Mouse (Mus musculus): ENCODE measurements at regions not wholly inside any gene's neighbourhood (a gene's known extent, or its start where the extent isn't known, plus 50 kb on each side); places are given as distances from the start of the nearest gene placed in this dataset.

- DNase-seq (ENCODE audit: low read depth, low spot score) = no peak
Observed at GRCm38 (mm10) chr1:51697265-51698192, 218.3 kb downstream of the Myo1b start.

GRCm38 (mm10) chr1:51696471-51696870 lies 218.2 kb upstream of the Nabp1 start:
- no peak for DNase-seq (ENCODE audit: low read depth, low spot score)

- no peak for DNase-seq (ENCODE audit: low read depth, low spot score)
Observed at GRCm38 (mm10) chr1:51690878-51691277, 212.7 kb upstream of the Nabp1 start.

DNA sequence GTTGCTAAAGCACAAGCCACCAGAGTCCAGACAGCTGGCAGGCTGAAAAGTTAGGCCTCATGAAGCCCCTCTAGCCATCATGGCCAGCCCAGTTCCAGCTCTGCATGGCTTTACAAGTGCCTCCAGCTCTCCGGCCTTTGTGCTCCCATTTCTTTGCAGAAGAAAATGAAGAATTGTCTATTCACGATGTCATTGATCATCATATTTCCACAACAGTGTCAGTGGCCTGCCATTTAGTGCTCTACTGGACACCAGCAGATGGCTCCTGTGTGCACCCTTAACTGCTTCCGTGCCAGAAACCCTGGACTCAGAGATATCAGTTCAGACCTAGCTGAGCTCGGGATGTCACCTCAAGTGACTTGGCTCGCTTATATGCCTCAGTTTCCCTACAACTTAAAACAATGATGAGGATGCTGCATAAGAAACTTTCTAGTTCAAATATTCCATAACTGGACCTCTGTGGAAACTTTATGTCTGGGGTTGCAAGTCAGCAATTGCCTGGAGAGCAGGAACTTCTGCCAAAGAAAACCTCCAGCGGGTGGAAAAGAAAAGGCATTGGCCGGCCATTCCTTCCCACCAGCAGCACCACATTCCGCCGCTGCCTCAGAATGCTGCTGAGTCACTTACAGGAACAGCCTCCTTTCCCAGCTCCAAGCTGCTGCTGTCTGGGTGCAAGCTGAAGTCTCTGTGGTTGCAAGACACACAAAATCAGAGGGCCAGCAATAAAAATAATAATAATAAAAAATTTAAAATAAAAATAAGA lies 211.4 kb upstream of the Nabp1 start:
- no peak for DNase-seq (ENCODE audit: low read depth, low spot score)

GRCm38 (mm10) chr1:51688946-51689345 lies 210.7 kb upstream of the Nabp1 start:
- no peak for DNase-seq (ENCODE audit: low read depth, low spot score)

GRCm38 (mm10) chr1:51688224-51688545 lies 210.0 kb upstream of the Nabp1 start:
- no peak for DNase-seq (ENCODE audit: low read depth, low spot score)

- DNase-seq (ENCODE audit: low read depth, low spot score) = no peak
Observed at GRCm38 (mm10) chr1:51687484-51688223, 209.4 kb upstream of the Nabp1 start.

- DNase-seq (ENCODE audit: low read depth, low spot score) = no peak
Observed at GRCm38 (mm10) chr1:51686759-51687158, 208.5 kb upstream of the Nabp1 start.

DNA sequence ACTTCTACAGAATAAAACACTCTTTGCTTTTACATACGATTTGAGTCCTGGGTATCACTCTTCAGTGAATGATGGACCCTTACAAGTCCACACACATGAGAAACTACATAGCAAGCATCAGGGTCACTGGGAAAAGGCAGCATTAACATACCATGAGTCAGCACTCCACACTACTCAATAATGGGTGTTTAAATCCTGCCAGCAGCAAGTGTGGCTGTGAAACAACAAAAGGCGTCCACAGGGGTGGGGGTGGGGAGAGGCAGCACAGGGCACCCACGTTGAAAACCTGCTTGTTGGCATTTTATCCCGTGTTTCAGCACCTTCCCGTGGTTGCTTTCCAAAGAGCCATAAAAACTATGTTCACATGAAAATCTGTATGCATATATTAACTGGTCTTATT lies 204.0 kb upstream of the Nabp1 start:
- DNase-seq (ENCODE audit: low read depth, low spot score) = no peak

GRCm38 (mm10) chr1:51681872-51682271 lies 203.6 kb upstream of the Nabp1 start:
- DNase-seq (ENCODE audit: low read depth, low spot score) = no peak

GRCm38 (mm10) chr1:51680725-51681124 lies 202.5 kb upstream of the Nabp1 start:
- no peak for DNase-seq (ENCODE audit: low read depth, low spot score)

GRCm38 (mm10) chr1:51678290-51678928 lies 200.2 kb upstream of the Nabp1 start:
- DNase-seq (ENCODE audit: low read depth, low spot score) = no peak

DNA sequence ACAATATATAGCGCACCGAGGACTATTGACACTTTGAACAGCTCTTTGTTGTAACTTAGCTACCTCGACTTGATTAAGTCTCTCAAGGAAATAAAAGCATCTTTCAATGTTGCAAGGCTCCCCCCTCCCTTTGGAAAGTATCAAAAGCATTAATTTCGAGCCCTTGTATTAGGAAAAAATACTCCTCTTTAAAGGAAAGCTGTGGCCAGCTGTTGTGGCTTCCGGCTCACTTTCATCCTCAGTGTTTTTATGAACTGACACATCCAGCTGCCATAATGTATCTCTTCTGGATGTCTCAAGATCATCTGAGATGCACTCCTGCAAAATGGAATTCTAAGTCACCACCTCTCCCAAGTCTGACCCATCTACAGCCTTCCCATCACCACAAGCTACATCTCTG lies 199.6 kb upstream of the Nabp1 start:
- DNase-seq (ENCODE audit: low read depth, low spot score) = no peak

GRCm38 (mm10) chr1:51671691-51672090 lies 193.5 kb upstream of the Nabp1 start:
- no peak for DNase-seq (ENCODE audit: low read depth, low spot score)

DNA sequence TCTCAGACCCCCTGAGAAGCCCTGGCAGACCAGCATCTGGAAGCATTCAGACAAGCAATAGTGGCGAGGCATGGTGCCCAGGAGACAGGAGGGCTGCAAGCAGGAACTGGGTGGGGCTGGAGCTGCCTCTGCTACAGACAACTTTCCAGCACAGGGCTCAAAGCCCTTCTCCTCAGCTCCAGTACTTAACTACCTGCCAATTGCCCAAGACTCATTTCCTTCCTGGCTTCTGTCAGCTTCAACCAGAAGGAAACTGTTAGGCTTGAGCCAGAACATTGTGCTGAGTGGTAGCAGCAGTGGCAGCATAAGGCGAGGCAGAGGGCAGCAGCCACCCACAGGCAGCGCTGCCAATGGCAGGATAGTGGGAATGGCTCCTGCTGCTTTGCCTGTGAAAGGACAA lies 193.1 kb upstream of the Nabp1 start:
- no peak for DNase-seq (ENCODE audit: low read depth, low spot score)

DNA sequence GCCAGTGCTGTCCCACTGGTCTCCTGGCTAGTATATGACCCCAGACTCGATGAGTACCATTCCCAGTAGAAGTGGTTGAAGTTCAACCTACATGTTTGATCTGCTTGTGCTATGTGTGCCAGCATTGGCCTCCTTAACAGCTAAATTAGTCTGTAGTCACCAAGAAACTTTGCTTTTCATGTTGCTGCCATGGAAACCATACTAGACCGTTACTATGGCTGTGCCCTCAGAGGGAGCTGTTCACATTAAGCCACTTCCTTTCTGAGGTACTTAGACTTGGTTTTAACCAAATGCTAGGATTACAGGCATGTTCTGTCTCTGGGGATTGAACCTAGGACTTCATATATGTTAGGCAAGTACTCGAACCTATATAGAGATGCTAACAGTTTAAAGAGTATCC lies 191.8 kb upstream of the Nabp1 start:
- no peak for DNase-seq (ENCODE audit: low read depth, low spot score)

- no peak for DNase-seq (ENCODE audit: low read depth, low spot score)
Observed at GRCm38 (mm10) chr1:51668881-51669280, 190.7 kb upstream of the Nabp1 start.

GRCm38 (mm10) chr1:51660531-51660930 lies 182.3 kb upstream of the Nabp1 start:
- no peak for DNase-seq (ENCODE audit: low read depth, low spot score)

- no peak for DNase-seq (ENCODE audit: low read depth, low spot score)
Observed at GRCm38 (mm10) chr1:51657203-51657602, 179.0 kb upstream of the Nabp1 start.

DNA sequence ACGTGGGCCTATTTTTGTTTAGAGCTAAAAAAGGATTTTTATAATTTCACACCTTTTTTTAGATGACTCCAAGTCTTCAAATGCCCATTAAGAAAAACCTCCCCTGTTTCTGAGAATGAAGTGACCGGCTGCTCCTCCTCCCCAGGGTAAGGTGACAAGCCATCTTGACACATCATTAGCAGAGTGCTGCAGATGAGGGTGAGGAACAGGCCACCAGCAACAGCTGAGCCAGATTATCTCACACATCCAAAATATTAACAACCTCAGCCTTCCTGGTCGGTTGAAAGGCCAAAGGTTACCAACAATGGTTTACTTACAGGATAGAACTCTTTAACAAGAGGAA lies 172.4 kb upstream of the Nabp1 start:
- no peak for DNase-seq (ENCODE audit: low read depth, low spot score)

- no peak for DNase-seq (ENCODE audit: low read depth, low spot score)
Observed at GRCm38 (mm10) chr1:51649963-51650652, 171.9 kb upstream of the Nabp1 start.
